Mouse (Mus musculus) hindbrain, embryonic 12.5 days (tissue): ENCODE data around the gene Olfr1185-ps1. TPM values are rescaled to one million over a fixed set of nuclear protein-coding genes. Genes with fewer than 3 reads are reported as not detected.
"Not testable (repeated sequence)": the region's sequence is repeated elsewhere in the genome, so short reads cannot be mapped to it uniquely, and the experiment has no call there.

Experiments
- ATAC-seq: fragments of 200-750 bp; cut with Nextera tagmentation; 2 replicates; pipeline ENCODE4 v1.8.0; 2017; ENCODE audit warnings: moderate TSS enrichment; ENCODE audit not compliant: low FRiP score
- H3K27ac ChIP-seq: fragments of 300-500 bp; sonication (generic); 2 replicates; pipeline ENCODE4 v1.5.1; 2016; ENCODE audit warnings: mild to moderate bottlenecking
- H3K27me3 ChIP-seq: fragments of 300-500 bp; sonication (generic); 2 replicates; pipeline ENCODE4 v1.6.1; 2016; ENCODE audit warnings: mild to moderate bottlenecking
- H3K36me3 ChIP-seq: fragments of 300-500 bp; sonication (generic); 2 replicates; pipeline ENCODE4 v1.6.1; 2016; ENCODE audit warnings: mild to moderate bottlenecking
- H3K4me1 ChIP-seq: fragments of 300-500 bp; sonication (generic); 2 replicates; pipeline ENCODE4 v1.6.1; 2016
- H3K4me2 ChIP-seq: fragments of 300-500 bp; sonication (generic); replicated peaks from 2 replicates; pipeline ENCODE4 v1.6.1; 2016; ENCODE audit warnings: mild to moderate bottlenecking
- H3K4me3 ChIP-seq: fragments of 300-500 bp; sonication (generic); 2 replicates; pipeline ENCODE4 v1.5.1; 2016; ENCODE audit warnings: mild to moderate bottlenecking
- H3K9ac ChIP-seq: fragments of 300-500 bp; sonication (generic); 2 replicates; pipeline ENCODE4 v1.6.1; 2016; ENCODE audit warnings: mild to moderate bottlenecking, moderate library complexity
- H3K9me3 ChIP-seq: fragments of 300-500 bp; sonication (generic); replicated peaks from 2 replicates; pipeline ENCODE4 v1.6.1; 2016; ENCODE audit warnings: mild to moderate bottlenecking
- WGBS: fragments of 180-500 bp; shearing (Covaris S2); methylation state at CpG from one replicate; pipeline ENCODE4 v1.1.7; 2016; 5-methylcytosine and 5-hydroxymethylcytosine counted together
- polyA plus RNA-seq: library from polyadenylated mRNA; unstranded; fragments of >200 nt; fragmentation: Nextera tagmentation; extraction: Ambion mirVana; gene quantifications from 2 replicates; pipeline ENCODE4 v1.2.1, GENCODE M21; 2016

Olfr1185-ps1 gene
- not detected in 2 replicates for polyA plus RNA-seq

DNA sequence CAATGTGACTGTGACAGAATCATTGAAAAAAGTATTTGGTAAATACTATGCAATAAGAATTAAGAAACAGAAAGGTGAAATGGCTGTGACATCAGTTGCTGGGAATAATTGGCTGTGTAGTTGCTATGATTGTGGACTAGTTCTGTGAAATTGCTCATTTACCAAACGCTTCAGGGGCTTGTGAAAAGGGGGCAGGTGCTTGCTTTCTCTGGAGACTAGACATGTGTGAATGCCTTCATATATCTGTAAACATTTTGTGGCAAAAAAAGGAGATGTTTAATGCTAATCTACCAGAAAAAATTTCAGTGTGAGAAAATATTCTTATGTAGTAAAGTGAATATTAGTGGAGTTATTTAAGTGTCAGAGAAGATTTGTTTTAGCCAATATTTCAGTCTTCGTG is at the start of gene Olfr1185-ps1:
Gene Olfr1185-ps1, plus strand, starts transcription at position 301 of the 400 bp plus-strand sequence.
- Histone ChIP-seq H3K27me3 (no peaks in the 10 kb centered on the region), H3K4me1 (no peaks in the 10 kb centered on the region), H3K4me2 (no peak within 1 kb of the TSS), H3K36me3 (no peaks in the 10 kb centered on the region), H3K9me3 (no peaks in the 10 kb centered on the region), H3K4me3 (no peak within 1 kb of the TSS), H3K27ac (no peak within 1 kb of the TSS), H3K9ac (no peak within 1 kb of the TSS)
- WGBS = 81% methylated on average over 2 of the region's 2 CpGs
- no peak for ATAC-seq

DNA sequence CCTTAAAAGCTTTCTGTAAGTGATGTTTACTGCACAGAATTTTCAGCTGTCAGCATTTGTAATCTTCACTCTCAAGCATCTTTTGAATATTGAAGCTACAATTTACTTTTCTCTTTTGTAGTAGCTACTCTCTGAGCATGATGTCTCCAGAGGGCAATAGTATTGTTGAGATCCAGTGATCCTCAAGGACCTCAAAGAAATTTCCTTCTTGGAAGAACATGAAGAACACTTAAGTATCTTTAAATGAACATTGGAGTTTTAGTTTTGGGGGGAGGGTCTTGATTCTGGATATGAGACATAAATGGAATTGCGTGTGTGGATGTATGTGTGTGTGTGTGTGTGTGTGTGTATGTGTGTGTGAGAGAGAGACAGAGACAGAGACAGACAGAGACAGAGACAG is 44.1 kb upstream of the Olfr1185-ps1 start, which contains the start of gene Gm13757:
Gene Gm13757, minus strand, starts transcription at position 101 of the 400 bp plus-strand sequence.
- WGBS = 90% methylated on average over 1 of the region's 1 CpGs
- Histone ChIP-seq H3K4me3 (no peak within 1 kb of the TSS), H3K4me1 (no peaks in the 10 kb centered on the region), H3K27ac (no peak within 1 kb of the TSS), H3K4me2 (no peak within 1 kb of the TSS), H3K27me3 (no peaks in the 10 kb centered on the region), H3K36me3 (no peaks in the 10 kb centered on the region), H3K9me3 (no peaks in the 10 kb centered on the region), H3K9ac (no peak within 1 kb of the TSS)
- no peak for ATAC-seq

DNA sequence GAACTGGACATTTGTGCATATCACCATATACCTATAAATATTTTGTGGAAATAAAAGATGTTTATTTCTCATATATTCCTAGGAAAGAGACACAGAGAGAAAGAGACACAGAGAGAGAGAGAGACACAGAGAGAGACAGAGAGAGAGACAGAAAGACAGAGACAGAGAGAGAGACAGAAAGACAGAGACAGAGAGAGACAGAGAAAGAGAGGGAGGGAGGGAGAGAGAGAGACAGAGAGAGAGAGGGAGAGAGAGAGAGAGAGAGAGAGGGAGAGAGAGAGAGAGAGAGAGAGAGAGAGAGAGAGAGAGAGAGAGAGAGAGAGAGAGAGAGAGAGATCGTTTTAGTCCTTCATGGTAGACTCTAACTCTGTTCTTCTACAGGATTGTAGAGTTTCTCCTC is 38.6 kb upstream of the Olfr1185-ps1 start, which contains the start of gene Olfr1183:
Gene Olfr1183, plus strand, starts transcription at position 301 of the 400 bp plus-strand sequence.
- not testable (repeated sequence) for H3K4me2 ChIP-seq, H3K9ac ChIP-seq, H3K4me1 ChIP-seq, H3K9me3 ChIP-seq, H3K36me3 ChIP-seq, ATAC-seq, H3K27ac ChIP-seq, H3K27me3 ChIP-seq, H3K4me3 ChIP-seq
- WGBS = 89% methylated on average over 1 of the region's 1 CpGs

DNA sequence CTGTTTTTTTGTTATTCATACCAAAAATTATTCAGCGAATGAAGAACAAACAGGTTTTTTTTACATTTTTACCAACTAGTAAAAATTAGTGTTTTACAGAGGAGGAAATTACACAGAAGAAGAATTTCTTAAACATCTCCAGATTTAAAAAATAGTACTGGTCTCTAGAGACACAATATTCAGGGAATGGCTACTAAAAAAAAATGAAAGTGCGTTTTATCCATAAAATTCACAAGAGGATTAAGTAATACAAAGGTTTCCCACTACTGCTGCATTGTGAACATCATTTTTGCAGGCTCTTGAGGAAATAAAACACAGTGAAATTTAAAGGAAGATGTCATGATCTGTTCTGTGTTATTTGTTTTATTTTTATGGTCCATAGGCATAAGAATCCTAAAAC is 9.8 kb upstream of the Olfr1185-ps1 start, which contains the start of gene Olfr1184:
Gene Olfr1184, plus strand, starts transcription at position 301 of the 400 bp plus-strand sequence.
- H3K4me3 ChIP-seq = no peak within 1 kb of the TSS
- ATAC-seq = no peak
- no peaks in the 10 kb centered on the region for H3K27me3 ChIP-seq
- H3K36me3 ChIP-seq = no peaks in the 10 kb centered on the region
- no peaks in the 10 kb centered on the region for H3K9me3 ChIP-seq
- 89% methylated on average over 2 of the region's 2 CpGs for WGBS
- H3K4me2 ChIP-seq = no peak within 1 kb of the TSS
- H3K27ac ChIP-seq = no peak within 1 kb of the TSS
- no peaks in the 10 kb centered on the region for H3K4me1 ChIP-seq
- no peak within 1 kb of the TSS for H3K9ac ChIP-seq

DNA sequence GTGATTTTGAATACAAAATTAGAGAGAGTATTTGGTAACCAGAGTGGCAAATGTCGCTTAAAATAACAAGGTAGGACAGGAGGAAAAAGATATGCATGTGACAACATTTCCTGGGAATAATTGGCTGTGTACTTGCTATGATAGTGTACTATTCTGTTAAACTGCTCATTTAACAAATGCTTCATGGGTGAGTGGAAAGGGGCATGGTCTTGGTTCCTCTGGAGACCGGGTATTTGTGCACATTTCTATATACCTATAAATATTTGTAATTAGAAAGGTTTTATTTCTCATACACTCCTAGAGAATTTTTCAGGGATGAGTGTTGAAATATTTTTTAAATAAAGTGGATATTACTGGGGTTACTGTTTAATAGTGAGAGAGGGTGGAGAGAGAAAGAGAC is 25.1 kb downstream of the Olfr1185-ps1 start, which contains the start of gene Olfr1186:
Gene Olfr1186, plus strand, starts transcription at position 301 of the 400 bp plus-strand sequence.
- Histone ChIP-seq H3K27ac (no peak within 1 kb of the TSS), H3K36me3 (no peaks in the 10 kb centered on the region), H3K4me2 (no peak within 1 kb of the TSS), H3K27me3 (no peaks in the 10 kb centered on the region), H3K4me3 (no peak within 1 kb of the TSS), H3K9me3 (no peaks in the 10 kb centered on the region), H3K9ac (no peak within 1 kb of the TSS), H3K4me1 (no peaks in the 10 kb centered on the region)
- WGBS = 84% methylated on average over 2 of the region's 2 CpGs
- ATAC-seq = no peak

DNA sequence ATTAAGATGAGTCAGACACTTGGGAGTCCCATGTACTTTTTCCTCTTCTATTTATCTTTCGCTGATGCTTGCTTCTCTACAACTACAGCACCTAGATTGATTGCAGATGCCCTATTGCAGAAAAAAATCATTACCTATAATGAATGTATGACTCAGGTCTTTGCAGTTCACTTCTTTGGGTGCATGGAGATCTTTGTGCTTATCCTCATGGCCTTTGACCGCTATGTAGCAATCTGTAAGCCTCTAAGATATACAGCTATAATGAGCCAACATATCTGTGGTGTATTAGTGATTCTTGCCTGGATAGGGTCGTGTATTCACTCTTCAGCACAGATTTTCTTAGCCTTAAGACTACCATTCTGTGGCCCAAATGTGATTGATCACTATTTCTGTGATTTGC is 32.6 kb downstream of the Olfr1185-ps1 start:
- no peak for ATAC-seq
- H3K27ac ChIP-seq = no peak overlapping the region
- H3K9ac ChIP-seq = no peak overlapping the region
- no peak overlapping the region for H3K4me3 ChIP-seq
- H3K27me3 ChIP-seq = no peaks in the 10 kb centered on the region
- 77% methylated on average over 3 of the region's 3 CpGs for WGBS
- no peaks in the 10 kb centered on the region for H3K36me3 ChIP-seq
- no peaks in the 10 kb centered on the region for H3K9me3 ChIP-seq
- no peak overlapping the region for H3K4me2 ChIP-seq
- H3K4me1 ChIP-seq = no peaks in the 10 kb centered on the region

Other genes starting within 250 kb of the Olfr1185-ps1 start
- not detected in 2 replicates for gene Olfr1173, start 213.4 kb upstream of the Olfr1185-ps1 start, polyA plus RNA-seq
- gene Olfr1174-ps, start 178.2 kb upstream of the Olfr1185-ps1 start, polyA plus RNA-seq = not detected in 2 replicates
- gene Olfr1175-ps, start 166.1 kb upstream of the Olfr1185-ps1 start, polyA plus RNA-seq = not detected in 2 replicates
- not detected in 2 replicates for gene Olfr1176, start 156.6 kb upstream of the Olfr1185-ps1 start, polyA plus RNA-seq
- gene Olfr1177-ps, start 146.8 kb upstream of the Olfr1185-ps1 start, polyA plus RNA-seq = not detected in 2 replicates
- gene Olfr1178, start 106.3 kb upstream of the Olfr1185-ps1 start, polyA plus RNA-seq = not detected in 2 replicates
- not detected in 2 replicates for gene Olfr1179, start 86.9 kb upstream of the Olfr1185-ps1 start, polyA plus RNA-seq
- gene Olfr1180, start 74.2 kb upstream of the Olfr1185-ps1 start, polyA plus RNA-seq = not detected in 2 replicates
- gene Olfr1181, start 67.1 kb upstream of the Olfr1185-ps1 start, polyA plus RNA-seq = not detected in 2 replicates
- not detected in 2 replicates for gene Gm13757, start 44.2 kb upstream of the Olfr1185-ps1 start, polyA plus RNA-seq
- not detected in 2 replicates for gene Olfr1183, start 38.5 kb upstream of the Olfr1185-ps1 start, polyA plus RNA-seq
- not detected in 2 replicates for gene Olfr1184, start 9.7 kb upstream of the Olfr1185-ps1 start, polyA plus RNA-seq
- not detected in 2 replicates for gene Olfr1186, start 25.2 kb downstream of the Olfr1185-ps1 start, polyA plus RNA-seq
- gene Olfr1188, start 63.6 kb downstream of the Olfr1185-ps1 start, polyA plus RNA-seq = not detected in 2 replicates
- not detected in 2 replicates for gene Olfr1189, start 93.1 kb downstream of the Olfr1185-ps1 start, polyA plus RNA-seq
- not detected in 2 replicates for gene Olfr1191-ps1, start 147.2 kb downstream of the Olfr1185-ps1 start, polyA plus RNA-seq
- gene Olfr1192-ps1, start 155.2 kb downstream of the Olfr1185-ps1 start, polyA plus RNA-seq = not detected in 2 replicates
- gene Olfr1193, start 182.3 kb downstream of the Olfr1185-ps1 start, polyA plus RNA-seq = not detected in 2 replicates
- not detected in 2 replicates for gene Olfr1195, start 195.9 kb downstream of the Olfr1185-ps1 start, polyA plus RNA-seq
- not detected in 2 replicates for gene Olfr1196, start 211.3 kb downstream of the Olfr1185-ps1 start, polyA plus RNA-seq
- gene Olfr1197, start 239.0 kb downstream of the Olfr1185-ps1 start, polyA plus RNA-seq = not detected in 2 replicates